Mouse (Mus musculus): ENCODE measurements around the gene Fam107b. TPM values are rescaled to one million over a fixed set of nuclear protein-coding genes. Genes with fewer than 3 reads are reported as not detected.

The Fam107b gene
- polyA plus RNA-seq, 1 experiment from 2014 or later = 34.4 TPM

DNA sequence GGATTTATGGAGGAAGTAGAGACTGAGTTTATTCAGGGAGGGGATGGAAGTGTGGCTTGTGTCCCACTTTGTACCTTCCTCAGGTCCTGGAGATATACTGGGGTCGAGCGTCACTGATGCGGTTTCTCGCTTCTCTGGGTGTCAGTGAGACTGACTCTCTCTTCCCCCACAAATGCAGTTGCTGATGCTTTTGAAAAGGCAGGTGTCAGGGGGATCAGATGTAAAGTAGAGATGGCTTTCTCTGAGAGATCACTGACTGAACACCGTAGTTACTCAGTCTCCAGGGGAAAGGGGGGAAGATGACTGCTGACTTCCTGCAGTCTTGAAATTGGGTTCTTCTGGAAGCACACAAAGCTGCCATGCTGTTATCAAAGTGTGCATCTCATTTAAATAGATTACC lies 185.6 kb downstream of the Fam107b start:
- Histone ChIP-seq H3K4me3 (ENCODE audit: low read depth, low read length) (no peak overlapping the region), H3K27ac (ENCODE audit: low read depth, low read length) (no peak overlapping the region), H3K4me1 (ENCODE audit: control insufficient read depth, insufficient read depth, low read length) (peaks cover 21% of the 10 kb centered on the region), H3K9me3 (ENCODE audit: control insufficient read depth, low read length) (no peaks in the 10 kb centered on the region), H3K27me3 (ENCODE audit: control insufficient read depth, insufficient read depth, low read length) (no peaks in the 10 kb centered on the region), H3K9ac (replicated peaks; ENCODE audit: low read depth, low read length) (no peak overlapping the region), H3K36me3 (ENCODE audit: control insufficient read depth, insufficient read depth, low read length) (no peaks in the 10 kb centered on the region), H3K4me2 (ENCODE audit: low read depth, low read length) (no peak overlapping the region)
- no peak for ATAC-seq (ENCODE audit: low read depth)
- WGBS = 85% methylated on average over 5 of the region's 5 CpGs

DNA sequence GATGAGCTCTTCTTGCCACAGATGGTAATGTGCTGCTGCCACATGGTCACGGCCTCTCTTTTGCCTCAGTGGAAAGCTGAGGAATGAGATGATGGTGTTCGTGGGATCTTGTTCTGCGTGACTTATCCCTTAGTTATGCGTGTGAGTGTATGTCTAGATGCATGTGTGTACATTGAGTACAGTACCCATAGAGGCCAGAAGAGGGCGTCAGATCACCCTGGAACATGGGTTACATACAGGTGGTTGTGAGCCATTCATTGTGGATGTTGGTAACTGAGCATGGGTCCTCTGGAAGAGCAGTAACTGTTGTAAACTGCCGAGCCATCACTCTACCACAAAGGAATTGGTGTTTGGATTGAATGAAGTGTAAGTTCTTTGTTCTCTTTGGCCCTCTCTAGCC lies 188.1 kb downstream of the Fam107b start:
- H3K4me1 ChIP-seq (ENCODE audit: control insufficient read depth, insufficient read depth, low read length) = peaks cover 15% of the 10 kb centered on the region
- 90% methylated on average over 6 of the region's 6 CpGs for WGBS
- no peaks in the 10 kb centered on the region for H3K36me3 ChIP-seq (ENCODE audit: control insufficient read depth, insufficient read depth, low read length)
- H3K9me3 ChIP-seq (ENCODE audit: control insufficient read depth, low read length) = no peaks in the 10 kb centered on the region
- no peak overlapping the region for H3K4me2 ChIP-seq (ENCODE audit: low read depth, low read length)
- H3K4me3 ChIP-seq (ENCODE audit: low read depth, low read length) = no peak overlapping the region
- ATAC-seq (ENCODE audit: low read depth) = no peak
- no peaks in the 10 kb centered on the region for H3K27me3 ChIP-seq (ENCODE audit: control insufficient read depth, insufficient read depth, low read length)
- H3K9ac ChIP-seq (replicated peaks; ENCODE audit: low read depth, low read length) = no peak overlapping the region
- H3K27ac ChIP-seq (ENCODE audit: low read depth, low read length) = no peak overlapping the region

DNA sequence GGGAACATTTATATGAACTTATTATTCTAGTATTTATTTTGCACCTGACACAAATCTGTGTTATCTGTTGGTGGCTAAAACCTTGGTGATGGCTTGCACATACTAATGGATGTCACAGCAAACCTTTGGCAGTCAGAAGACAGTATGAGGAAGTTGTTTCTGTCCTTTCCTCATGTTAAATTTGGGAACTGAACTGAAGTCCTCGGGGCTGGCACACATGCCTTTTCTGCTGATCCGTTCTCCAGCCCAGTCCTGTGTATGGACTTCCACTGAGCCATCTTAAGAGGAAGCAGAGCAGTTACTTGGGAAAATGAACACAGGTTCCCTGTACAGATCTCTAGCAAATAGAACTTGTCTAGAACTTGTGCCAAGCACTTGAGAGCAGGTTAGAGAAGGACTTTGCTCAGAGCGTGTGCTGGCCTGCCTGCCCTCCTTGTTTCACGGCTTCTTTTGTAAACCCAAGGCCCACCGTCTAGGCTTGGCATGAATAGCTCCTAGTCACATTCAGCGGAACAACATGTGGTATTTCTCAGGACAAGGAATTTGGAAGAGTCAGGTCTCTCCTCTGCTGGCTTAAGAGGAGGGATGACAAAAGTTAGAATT lies 190.0 kb downstream of the Fam107b start:
- Histone ChIP-seq H3K9me3 (ENCODE audit: control insufficient read depth, low read length) (no peaks in the 10 kb centered on the region), H3K27me3 (ENCODE audit: control insufficient read depth, insufficient read depth, low read length) (no peaks in the 10 kb centered on the region), H3K27ac (ENCODE audit: low read depth, low read length) (no peak overlapping the region), H3K9ac (replicated peaks; ENCODE audit: low read depth, low read length) (no peak overlapping the region), H3K4me1 (ENCODE audit: control insufficient read depth, insufficient read depth, low read length) (no peaks in the 10 kb centered on the region; the same call in 1 of the 2 replicates), H3K4me2 (ENCODE audit: low read depth, low read length) (no peak overlapping the region), H3K36me3 (ENCODE audit: control insufficient read depth, insufficient read depth, low read length) (no peaks in the 10 kb centered on the region), H3K4me3 (ENCODE audit: low read depth, low read length) (no peak overlapping the region)
- no peak for ATAC-seq (ENCODE audit: low read depth)
- WGBS = 78% methylated on average over 6 of the region's 6 CpGs

DNA sequence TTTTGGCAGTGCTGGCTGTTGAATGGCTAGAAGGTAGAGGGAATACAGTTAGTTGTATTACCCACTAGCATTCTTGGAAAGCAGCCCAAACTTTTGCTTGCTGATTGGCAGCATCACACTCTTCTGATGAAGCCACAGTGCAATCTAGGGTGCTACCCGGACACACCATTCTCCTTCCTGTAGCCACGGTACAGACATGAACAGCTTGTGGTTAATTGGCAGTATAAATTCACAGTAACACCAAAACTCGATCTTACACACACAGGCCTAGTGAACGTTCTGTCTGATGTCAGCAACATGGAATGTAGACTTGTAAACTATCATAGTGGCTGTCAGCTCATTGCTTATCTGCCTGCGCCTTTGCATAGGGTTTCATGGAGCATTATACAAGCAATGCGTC lies 193.8 kb downstream of the Fam107b start:
- Histone ChIP-seq H3K27ac (ENCODE audit: low read depth, low read length) (no peak overlapping the region), H3K9me3 (ENCODE audit: control insufficient read depth, low read length) (no peaks in the 10 kb centered on the region), H3K27me3 (ENCODE audit: control insufficient read depth, insufficient read depth, low read length) (no peaks in the 10 kb centered on the region), H3K4me2 (ENCODE audit: low read depth, low read length) (no peak overlapping the region), H3K36me3 (ENCODE audit: control insufficient read depth, insufficient read depth, low read length) (no peaks in the 10 kb centered on the region), H3K4me1 (ENCODE audit: control insufficient read depth, insufficient read depth, low read length) (no peaks in the 10 kb centered on the region; the same call in 1 of the 2 replicates), H3K4me3 (ENCODE audit: low read depth, low read length) (no peak overlapping the region), H3K9ac (replicated peaks; ENCODE audit: low read depth, low read length) (no peak overlapping the region)
- 73% methylated on average over 6 of the region's 6 CpGs for WGBS
- ATAC-seq (ENCODE audit: low read depth) = no peak

DNA sequence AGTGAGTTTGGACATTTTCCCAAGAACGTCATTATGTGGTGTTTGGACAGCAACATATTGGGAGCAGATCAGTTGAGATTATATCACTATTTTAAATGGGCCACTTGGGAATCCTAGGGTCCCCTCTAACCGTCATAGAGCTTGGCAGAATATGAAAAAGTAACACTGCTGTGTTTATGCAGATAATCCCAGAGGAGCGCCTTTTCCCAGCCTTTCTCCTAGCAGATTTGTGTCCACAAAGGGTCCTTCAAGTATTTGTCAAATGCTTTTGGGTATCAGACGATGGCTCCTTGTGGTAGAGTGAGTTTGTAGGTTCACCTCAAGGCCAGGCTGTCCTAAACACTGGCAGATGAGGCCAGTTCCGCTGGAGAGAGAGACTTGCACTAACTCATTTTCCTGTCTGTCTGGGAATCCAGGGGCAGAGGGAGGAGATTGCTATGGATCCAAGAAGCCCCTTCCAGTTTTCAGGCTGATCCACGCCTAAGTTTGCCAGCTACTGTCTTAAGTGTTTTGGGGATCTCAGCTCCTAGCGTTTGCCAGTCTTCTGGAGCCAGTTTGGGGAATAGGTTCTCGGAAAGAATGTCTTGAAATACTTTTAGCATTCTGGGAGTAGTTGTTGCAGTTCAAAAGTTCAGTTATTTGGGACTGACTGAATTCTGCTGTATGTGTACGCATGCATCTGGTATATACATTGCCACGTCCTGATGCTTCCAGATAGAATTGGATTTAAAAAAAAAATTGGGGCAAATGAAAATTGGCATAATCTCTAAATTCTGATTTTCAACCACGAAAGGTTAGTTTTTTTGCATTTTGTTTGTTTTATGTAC lies 195.9 kb downstream of the Fam107b start:
- 69% methylated on average over 11 of the region's 11 CpGs for WGBS
- Histone ChIP-seq H3K36me3 (ENCODE audit: control insufficient read depth, insufficient read depth, low read length) (no peaks in the 10 kb centered on the region), H3K4me2 (ENCODE audit: low read depth, low read length) (no peak overlapping the region), H3K9ac (replicated peaks; ENCODE audit: low read depth, low read length) (no peak overlapping the region), H3K27ac (ENCODE audit: low read depth, low read length) (no peak overlapping the region), H3K27me3 (ENCODE audit: control insufficient read depth, insufficient read depth, low read length) (no peaks in the 10 kb centered on the region), H3K4me3 (ENCODE audit: low read depth, low read length) (no peak overlapping the region), H3K9me3 (ENCODE audit: control insufficient read depth, low read length) (no peaks in the 10 kb centered on the region), H3K4me1 (ENCODE audit: control insufficient read depth, insufficient read depth, low read length) (no peaks in the 10 kb centered on the region)
- ATAC-seq (ENCODE audit: low read depth) = no peak

DNA sequence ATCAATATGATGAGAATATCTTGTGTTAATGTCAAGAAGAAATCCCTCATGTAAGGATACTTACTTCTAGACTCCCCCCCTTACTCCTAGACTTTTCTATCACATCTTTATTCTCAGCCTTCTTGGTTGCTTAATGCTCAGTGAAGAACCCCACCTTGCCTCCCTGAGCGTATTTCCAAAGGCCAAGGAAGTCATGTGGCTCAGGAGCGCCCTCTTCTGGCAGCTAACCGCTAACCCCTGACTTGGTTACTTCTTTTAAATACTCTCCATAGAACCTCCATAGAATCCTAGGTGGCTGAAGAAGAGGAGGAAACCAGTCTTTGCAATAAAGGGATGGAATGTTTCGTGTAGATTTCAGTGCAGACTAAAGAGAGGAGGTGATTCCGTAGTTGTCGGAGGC lies 199.0 kb downstream of the Fam107b start:
- Histone ChIP-seq H3K9ac (replicated peaks; ENCODE audit: low read depth, low read length) (no peak overlapping the region), H3K27ac (ENCODE audit: low read depth, low read length) (no peak overlapping the region), H3K27me3 (ENCODE audit: control insufficient read depth, insufficient read depth, low read length) (no peaks in the 10 kb centered on the region), H3K4me2 (ENCODE audit: low read depth, low read length) (no peak overlapping the region), H3K4me1 (ENCODE audit: control insufficient read depth, insufficient read depth, low read length) (no peaks in the 10 kb centered on the region), H3K9me3 (ENCODE audit: control insufficient read depth, low read length) (no peaks in the 10 kb centered on the region), H3K36me3 (ENCODE audit: control insufficient read depth, insufficient read depth, low read length) (no peaks in the 10 kb centered on the region), H3K4me3 (ENCODE audit: low read depth, low read length) (no peak overlapping the region)
- peak; percentile 81; the same call in 1 of the 2 replicates for ATAC-seq (ENCODE audit: low read depth)
- 35% methylated on average over 6 of the region's 6 CpGs for WGBS

DNA sequence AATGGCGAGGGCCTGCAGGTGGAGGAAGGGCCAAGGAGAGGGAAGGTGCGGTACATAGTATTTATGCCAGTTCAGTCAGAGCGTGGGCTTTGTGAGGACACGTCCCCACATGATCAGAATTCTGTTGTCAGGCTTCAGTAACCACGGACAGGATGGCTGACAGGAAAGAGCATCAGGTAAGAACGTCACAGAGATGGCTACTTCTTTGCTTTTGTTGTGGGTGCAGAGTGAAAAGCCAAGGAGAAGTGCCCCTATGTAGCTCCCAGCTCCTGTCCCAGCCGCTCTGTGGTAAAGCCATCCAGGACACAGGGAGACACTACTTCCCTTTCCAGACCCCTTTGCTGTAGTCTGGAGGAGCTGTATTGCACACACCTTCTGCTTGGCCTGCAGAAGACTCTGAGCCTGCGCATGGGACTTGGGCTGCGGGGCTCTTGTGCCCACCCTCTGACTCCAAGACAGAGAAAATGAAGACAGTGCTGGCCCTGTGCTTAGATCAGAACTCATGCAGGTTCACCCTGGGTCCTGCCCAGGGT lies 199.6 kb downstream of the Fam107b start:
- H3K4me1 ChIP-seq (ENCODE audit: control insufficient read depth, insufficient read depth, low read length) = no peaks in the 10 kb centered on the region
- no peaks in the 10 kb centered on the region for H3K36me3 ChIP-seq (ENCODE audit: control insufficient read depth, insufficient read depth, low read length)
- no peaks in the 10 kb centered on the region for H3K9me3 ChIP-seq (ENCODE audit: control insufficient read depth, low read length)
- no peaks in the 10 kb centered on the region for H3K27me3 ChIP-seq (ENCODE audit: control insufficient read depth, insufficient read depth, low read length)
- H3K4me2 ChIP-seq (ENCODE audit: low read depth, low read length) = no peak overlapping the region
- H3K27ac ChIP-seq (ENCODE audit: low read depth, low read length) = no peak overlapping the region
- H3K4me3 ChIP-seq (ENCODE audit: low read depth, low read length) = no peak overlapping the region
- H3K9ac ChIP-seq (replicated peaks; ENCODE audit: low read depth, low read length) = no peak overlapping the region
- no peak for ATAC-seq (ENCODE audit: low read depth)
- 80% methylated on average over 9 of the region's 9 CpGs for WGBS

DNA sequence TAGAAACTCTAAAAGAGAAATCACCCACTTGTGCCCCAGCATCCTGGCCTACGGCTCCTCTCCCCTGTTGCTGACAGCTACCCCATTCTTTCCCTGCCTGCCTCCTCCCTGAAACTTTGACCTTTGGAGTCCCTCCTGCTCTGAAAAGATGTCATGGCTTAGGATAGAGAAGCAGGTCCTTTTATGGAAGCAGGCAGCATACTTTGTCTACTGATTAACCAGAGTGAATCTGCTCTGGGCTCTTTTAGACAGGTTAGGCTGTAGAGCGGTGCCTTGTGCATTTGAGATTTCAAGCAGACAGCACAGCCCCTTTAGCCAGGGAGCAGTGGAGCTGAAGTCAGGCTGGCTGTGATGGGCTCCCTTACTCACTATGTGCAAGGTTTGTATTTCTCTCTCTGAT lies 200.1 kb downstream of the Fam107b start:
- Histone ChIP-seq H3K4me3 (ENCODE audit: low read depth, low read length) (no peak overlapping the region), H3K4me2 (ENCODE audit: low read depth, low read length) (no peak overlapping the region), H3K36me3 (ENCODE audit: control insufficient read depth, insufficient read depth, low read length) (no peaks in the 10 kb centered on the region), H3K9me3 (ENCODE audit: control insufficient read depth, low read length) (no peaks in the 10 kb centered on the region), H3K9ac (replicated peaks; ENCODE audit: low read depth, low read length) (no peak overlapping the region), H3K27ac (ENCODE audit: low read depth, low read length) (no peak overlapping the region), H3K27me3 (ENCODE audit: control insufficient read depth, insufficient read depth, low read length) (no peaks in the 10 kb centered on the region), H3K4me1 (ENCODE audit: control insufficient read depth, insufficient read depth, low read length) (no peaks in the 10 kb centered on the region)
- ATAC-seq (ENCODE audit: low read depth) = no peak
- WGBS = 64% methylated on average over 2 of the region's 2 CpGs

DNA sequence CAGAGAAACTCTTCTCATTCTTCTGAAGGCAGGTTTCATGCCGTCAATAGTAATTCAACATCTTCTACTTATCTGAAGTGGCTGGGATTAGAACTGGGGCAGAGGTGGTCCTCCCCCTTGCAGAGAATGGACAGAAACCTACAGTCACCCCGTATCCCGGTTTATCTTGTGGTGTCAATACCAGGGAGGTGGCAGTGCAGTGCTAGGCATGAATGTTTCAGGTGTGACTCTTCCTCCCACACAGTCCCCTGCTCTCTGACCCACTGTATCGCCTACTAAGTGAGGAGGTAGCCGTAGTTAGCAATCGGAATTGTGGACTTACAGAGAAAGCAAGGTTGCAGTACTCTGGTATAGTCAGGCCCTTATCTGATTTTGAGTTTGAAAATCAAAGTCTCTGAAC lies 201.2 kb downstream of the Fam107b start:
- no peaks in the 10 kb centered on the region for H3K9me3 ChIP-seq (ENCODE audit: control insufficient read depth, low read length)
- no peaks in the 10 kb centered on the region for H3K4me1 ChIP-seq (ENCODE audit: control insufficient read depth, insufficient read depth, low read length)
- H3K27ac ChIP-seq (ENCODE audit: low read depth, low read length) = no peak overlapping the region
- H3K4me3 ChIP-seq (ENCODE audit: low read depth, low read length) = no peak overlapping the region
- WGBS = 96% methylated on average over 6 of the region's 6 CpGs
- no peak overlapping the region for H3K9ac ChIP-seq (replicated peaks; ENCODE audit: low read depth, low read length)
- ATAC-seq (ENCODE audit: low read depth) = no peak
- no peak overlapping the region for H3K4me2 ChIP-seq (ENCODE audit: low read depth, low read length)
- no peaks in the 10 kb centered on the region for H3K36me3 ChIP-seq (ENCODE audit: control insufficient read depth, insufficient read depth, low read length)
- H3K27me3 ChIP-seq (ENCODE audit: control insufficient read depth, insufficient read depth, low read length) = no peaks in the 10 kb centered on the region
